Mouse (Mus musculus) heart, adult 8-10 months (tissue): ENCODE data around the gene Spred2. TPM values are rescaled to one million over a fixed set of nuclear protein-coding genes. Genes with fewer than 3 reads are reported as not detected.
"Not testable (repeated sequence)": the region's sequence is repeated elsewhere in the genome, so short reads cannot be mapped to it uniquely, and the experiment has no call there.

ENCODE experiments used
- DNase-seq: peaks from one replicate; pipeline ENCODE4 v3.0.0; 2022; ENCODE audit warnings: low spot score
- total RNA-seq, 4 experiments: library from RNA; stranded (reverse); gene quantifications; 2 replicates each; pipeline ENCODE4 v1.2.4; 2022

Spred2 gene
- total RNA-seq, 4 experiments from 2014 or later = 17.0 to 20.7 (median 20.0) TPM

DNA sequence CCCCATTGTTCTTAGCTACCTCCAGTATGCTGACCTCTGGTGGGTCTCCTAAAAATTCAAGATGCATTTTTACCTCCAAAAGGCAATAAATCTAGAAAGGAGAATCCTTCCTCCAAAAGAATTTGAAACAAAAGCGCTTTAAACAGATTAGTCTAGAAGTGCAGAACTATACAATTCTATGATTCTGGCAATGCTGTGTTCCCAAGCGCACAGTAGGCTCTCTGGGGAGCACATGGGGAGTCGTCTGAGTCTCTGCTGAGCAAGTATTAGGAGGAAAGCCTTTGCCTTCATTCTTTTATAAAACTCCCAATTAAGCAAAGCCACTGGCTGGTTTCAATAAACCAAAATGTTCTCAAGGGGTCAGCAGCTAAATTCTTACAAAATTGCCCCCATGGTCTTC, 129.8 kb downstream of the Spred2 start:
- no peak for DNase-seq

DNA sequence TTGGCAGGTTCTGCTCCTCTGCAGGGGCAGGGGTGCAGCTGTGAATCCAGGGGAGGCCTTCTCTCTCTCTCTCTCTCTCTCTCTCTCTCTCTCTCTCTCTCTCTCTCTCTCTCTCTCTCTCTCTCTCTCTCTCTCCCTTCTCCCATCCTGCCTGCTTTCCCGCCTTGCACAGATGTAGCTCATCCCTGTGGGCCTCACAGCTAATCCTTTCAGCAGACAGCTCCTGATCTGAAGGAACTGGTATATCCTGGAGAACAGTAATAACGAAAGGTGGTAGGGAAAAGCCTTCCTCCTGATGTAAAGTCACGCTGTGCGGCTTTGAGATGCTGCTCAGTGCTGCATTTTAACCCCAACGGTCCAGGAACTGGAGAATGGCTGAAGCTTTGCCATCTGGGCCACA, 130.4 kb downstream of the Spred2 start:
- DNase-seq = no peak

DNA sequence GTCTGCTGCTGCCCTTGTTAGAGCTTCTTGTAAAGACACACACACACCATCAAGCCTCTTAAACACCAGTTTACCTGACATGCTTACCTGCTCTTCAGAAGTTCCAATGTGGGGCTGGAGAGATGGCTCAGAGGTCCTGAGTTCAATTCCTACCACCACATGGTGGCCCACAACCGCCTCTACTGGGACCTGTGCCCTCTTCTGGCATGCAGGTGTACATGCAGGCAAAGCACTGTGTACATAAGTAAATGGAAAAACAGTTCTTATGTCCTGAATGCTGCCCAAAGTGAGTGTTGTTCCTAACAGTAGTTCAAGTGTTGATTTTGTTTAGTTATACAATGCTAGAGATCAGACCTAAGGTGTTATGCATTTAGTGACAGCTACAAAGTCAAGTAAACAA, 132.0 kb downstream of the Spred2 start:
- DNase-seq = no peak

DNA sequence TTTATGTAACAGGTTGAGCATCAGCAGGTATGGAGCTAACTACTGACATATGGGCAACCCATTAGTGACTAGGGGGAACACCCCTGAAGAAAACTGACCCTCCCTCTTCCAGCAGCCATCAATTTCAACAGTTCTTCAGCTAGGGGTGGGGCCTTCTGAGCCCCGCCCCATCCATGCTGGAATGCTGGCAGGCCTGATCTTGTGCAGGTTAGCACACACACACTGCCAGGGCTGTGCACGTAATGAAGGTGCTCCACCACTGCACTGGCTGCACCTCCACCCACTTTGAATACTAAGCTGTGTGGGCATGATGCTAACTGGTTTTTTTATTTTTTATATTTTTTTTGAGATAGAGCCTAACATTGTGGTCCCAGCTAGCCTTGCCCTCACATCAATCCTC, 133.3 kb downstream of the Spred2 start:
- DNase-seq = no peak

DNA sequence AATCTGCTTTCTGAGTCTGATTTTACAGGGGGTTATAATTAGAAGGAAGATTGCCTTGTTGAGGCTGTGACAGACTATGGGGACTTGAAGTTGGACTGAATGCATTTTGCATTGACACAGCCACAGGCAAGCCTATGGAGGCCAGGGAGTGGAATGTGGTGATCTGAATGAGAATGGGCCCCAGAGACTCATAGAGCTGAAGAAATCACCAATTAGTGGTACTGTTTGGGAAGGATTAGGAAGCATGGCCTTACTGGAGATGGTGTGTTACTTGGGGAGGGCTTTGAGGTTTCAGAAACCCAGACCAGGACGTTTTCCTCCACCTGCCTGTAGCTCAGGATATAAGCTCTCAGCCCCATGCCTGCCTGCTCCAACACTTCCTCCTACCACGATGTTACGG, 135.6 kb downstream of the Spred2 start:
- DNase-seq = no peak

DNA sequence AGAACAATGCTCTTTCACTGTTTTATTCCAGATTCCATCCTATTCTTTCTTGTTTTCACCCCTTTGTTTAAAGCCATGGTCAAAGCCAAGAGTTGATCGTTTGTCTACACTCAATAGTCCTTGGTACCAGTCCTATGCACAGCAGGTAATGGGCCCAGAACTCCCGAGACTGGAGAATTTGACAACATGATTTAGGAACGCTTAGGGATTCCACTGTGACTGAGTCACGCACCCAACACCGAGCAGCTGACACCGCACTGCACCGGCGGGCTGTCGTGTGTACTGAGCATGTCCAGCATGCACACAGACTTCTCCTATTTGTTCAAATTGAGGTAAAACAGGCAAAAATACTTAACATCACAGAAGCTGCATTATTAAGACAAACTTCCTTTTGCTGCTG, 138.6 kb downstream of the Spred2 start:
- not testable (repeated sequence) for DNase-seq

DNA sequence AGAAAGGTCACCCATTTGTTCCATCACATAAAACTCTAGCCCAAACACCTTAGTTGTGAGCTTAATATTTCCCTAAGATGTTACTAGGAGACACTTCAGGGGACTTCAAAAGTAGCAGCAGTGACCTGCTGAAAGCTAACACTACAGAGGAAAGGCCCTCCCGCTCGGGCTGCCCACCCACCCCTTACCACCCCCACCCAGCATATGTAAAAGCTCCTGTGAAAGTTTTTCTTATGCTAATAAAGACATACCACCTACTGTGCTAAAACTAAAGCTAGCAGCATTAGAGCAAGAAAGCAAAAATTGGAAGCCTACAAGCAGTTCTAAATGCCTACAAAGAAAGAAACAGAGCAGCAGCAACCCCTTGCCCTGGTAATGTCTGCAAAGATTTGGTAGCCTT, 139.9 kb downstream of the Spred2 start:
- not testable (repeated sequence) for DNase-seq

DNA sequence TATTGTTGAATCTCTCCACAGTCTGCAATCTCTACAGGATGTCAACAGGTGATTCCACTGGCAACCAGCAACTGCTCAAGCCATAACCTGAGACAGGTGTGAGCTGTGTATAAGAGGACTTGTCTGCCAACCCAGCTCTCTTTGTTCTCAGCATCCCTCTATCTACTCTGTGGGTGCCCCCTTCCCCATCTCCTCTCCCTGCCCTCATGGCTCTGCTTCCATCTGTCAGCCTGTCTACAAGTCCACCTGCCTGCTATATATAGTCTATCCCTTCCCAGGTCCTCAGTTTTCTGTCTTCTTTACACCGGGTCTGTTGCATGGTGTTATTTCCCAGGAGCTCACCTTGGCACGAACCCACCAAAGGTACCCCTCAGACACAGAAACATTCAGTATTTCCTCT, 140.8 kb downstream of the Spred2 start:
- DNase-seq = no peak

DNA sequence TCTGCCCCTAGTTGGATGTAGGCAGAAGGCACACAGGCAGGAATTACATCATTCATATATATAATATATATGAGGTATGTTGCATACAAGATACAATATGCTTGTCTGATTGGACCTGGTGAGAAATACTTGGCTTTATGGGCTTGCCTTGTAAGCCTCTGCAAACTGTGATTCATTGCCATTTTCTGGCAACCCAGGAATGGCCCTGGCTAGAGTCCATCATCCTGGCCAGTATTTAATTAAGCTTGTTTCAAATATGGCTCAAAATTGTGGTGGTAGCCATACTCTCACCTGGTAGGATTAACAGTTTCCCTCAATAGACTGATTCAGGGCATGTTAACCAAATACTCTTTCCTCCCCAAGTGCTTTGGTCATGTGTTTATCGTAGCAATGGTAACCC, 141.9 kb downstream of the Spred2 start:
- no peak for DNase-seq

DNA sequence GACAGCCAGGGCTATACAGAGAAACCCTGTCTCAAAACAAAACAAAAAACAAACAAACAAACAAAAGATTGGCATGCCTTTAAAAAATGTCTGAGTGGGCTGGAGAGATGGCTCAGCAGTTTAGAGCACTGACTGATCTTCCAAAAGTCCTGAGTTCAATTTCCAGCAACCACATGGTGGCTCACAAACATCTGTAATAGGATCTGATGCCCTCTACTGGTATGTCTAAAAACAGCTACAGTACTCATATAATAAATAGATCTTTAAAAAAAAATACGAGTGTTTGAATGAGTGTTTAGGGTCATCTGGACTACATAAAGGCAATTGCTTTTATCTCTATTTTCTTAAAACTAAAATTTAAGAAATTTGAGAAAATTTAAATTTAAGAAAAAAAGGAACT, 143.3 kb downstream of the Spred2 start:
- DNase-seq = no peak

DNA sequence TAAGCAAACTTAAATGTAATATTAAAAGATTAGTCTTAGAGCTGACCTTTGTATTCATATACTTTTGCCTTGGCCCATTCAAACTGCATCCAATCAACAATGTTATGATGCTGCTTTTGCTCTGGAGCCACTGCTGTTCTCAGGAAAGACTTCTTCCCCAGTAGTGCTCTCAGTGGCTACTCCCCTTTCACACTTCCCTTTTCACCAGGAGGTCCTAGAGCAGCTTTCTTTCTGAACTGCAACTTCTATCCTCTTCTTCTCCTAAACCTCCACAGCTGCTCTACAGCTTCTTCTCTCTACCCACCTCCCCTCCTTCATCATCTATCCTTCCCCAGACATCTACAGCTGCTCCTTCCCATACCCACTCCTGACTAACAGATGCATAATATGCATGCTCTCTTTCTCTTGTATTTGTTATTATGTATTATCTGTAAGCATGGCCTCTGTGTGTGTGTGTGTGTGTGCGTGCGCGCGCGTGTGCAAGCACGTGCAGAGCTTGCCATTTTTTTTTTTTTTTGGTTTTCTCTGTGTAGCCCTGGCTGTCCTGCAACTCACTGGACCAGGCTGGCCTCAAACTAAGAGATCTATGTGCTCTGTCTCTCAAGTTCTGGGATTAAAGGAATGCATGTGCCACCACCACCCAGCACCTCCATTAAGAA, 144.3 kb downstream of the Spred2 start:
- no peak for DNase-seq

DNA sequence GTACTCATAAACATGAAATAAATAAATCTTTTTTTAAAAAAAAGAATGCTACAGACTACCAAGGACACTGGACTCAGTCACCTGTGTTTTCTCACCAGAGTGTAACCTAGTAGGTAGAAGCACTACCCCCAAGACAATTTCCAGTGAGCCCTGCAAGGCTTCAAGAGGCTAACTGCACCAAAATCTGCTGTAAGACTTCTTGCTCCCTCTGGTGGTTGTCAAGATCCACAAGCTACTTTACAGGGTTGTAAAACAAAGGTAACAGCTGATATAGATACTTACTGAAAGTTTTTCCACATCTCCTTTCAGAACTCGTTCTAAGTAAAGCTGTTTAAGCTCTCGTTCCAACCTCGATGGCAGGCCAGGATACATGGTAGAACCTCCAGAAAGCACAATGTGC, 148.0 kb downstream of the Spred2 start:
- DNase-seq = peak; percentile 41

DNA sequence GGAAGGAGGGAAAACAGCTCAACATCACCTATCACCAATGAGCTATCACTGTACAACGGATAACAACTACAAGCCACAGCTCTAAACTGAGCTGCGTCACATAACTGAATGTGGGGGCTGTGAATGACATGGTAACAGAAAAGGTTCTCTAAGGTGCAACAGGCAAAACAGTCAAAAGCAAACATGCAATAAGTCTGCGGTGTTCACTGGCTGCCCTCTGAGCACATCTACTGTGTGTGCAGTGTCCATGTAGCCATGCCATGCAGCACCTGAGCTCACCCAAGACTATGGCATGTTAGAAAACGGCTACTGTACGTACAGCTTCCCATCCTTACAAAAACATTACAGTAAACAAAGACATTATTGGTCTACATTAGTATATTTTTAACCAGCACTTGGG, 148.7 kb downstream of the Spred2 start:
- DNase-seq = no peak

Other genes starting within 250 kb of the Spred2 start
- gene Actr2, start 188.5 kb downstream of the Spred2 start, total RNA-seq = 10 to 100 TPM; 67.5 to 80.3 (median 71.4) TPM